In genomic region chr9:47703026-47703876, GRCm38 (mm10) we compare ENCODE assay signal across 17 mouse cellular contexts.
DNase-seq lines count a peak whose midpoint lies in the region; ATAC-seq and TF ChIP-seq lines count a peak whose summit lies in the region.
"Had no signal": no experiment of that assay in that cellular context is flagged by ENCODE, and none has a peak within 500 bp of the region (broad histone marks: within the 10 kb centered on the region; RNA-seq: fewer than 3 reads in every experiment).

No protein-coding gene starts in this region.

- H3K36me3 ChIP-seq in lung, embryonic 16.5 days (ENCODE audit: control insufficient read depth, insufficient read depth, low read length): no peaks in the 10 kb centered on the region
- no peaks in the 10 kb centered on the region for H3K36me3 ChIP-seq in MEL (ENCODE audit: control insufficient read depth in 1 of 2, insufficient read depth in 2 of 2, low read length in 2 of 2)
- H3K36me3 ChIP-seq: embryonic facial prominence, embryonic 13.5 days; hindbrain, embryonic 12.5 days; intestine, embryonic 15.5 days; midbrain, embryonic 13.5 days had no signal

- TF ChIP-seq EP300 in MEL (IDR thresholded peaks at IDR 0.05; ENCODE audit: low read depth in 1 of 2, low read length in 2 of 2): no peak

- H3K9me3 ChIP-seq in lung, embryonic 16.5 days (ENCODE audit: control insufficient read depth, low read length): no peaks in the 10 kb centered on the region
- H3K9me3 ChIP-seq in MEL (replicated peaks; ENCODE audit: insufficient read depth, low read length): no peaks in the 10 kb centered on the region
- H3K9me3 ChIP-seq: embryonic facial prominence, embryonic 13.5 days; hindbrain, embryonic 12.5 days; intestine, embryonic 15.5 days; midbrain, embryonic 13.5 days had no signal

- no peak for DNase-seq in lung, adult 2 months
- DNase-seq in MEL (ENCODE audit: low read depth, low spot score): peak; percentile 9
- peak; percentile 34 for DNase-seq in lung, postnatal 10 days
- peak; percentile 27 for DNase-seq in yolk sac, embryonic 10.5 days (ENCODE audit: low spot score)
- no peak for DNase-seq in frontal cortex, adult 2 months (ENCODE audit: extremely low spot score in 1 of 2, low spot score in 1 of 2)
- DNase-seq: adrenal gland, adult 2 months; cerebellum, adult 11-12 months; liver; thymus, adult 18-20 months had no signal

- 0 out of 2 replicates have a peak, but pooled peaks have one; percentile 16 for ATAC-seq in lung, embryonic 16.5 days (ENCODE audit: low read depth)
- no peak for ATAC-seq in frontal cortex, adult (ENCODE audit: low TSS enrichment)
- ATAC-seq: intestine, embryonic 15.5 days; midbrain, embryonic 13.5 days had no signal

- H3K27ac ChIP-seq in lung, embryonic 16.5 days (ENCODE audit: low read length): no peak overlapping the region
- H3K27ac ChIP-seq in MEL (ENCODE audit: control insufficient read depth, low read depth, low read length): no peak overlapping the region
- H3K27ac ChIP-seq: embryonic facial prominence, embryonic 13.5 days; hindbrain, embryonic 12.5 days; intestine, embryonic 15.5 days; kidney, postnatal 0 days; macrophage; midbrain, embryonic 13.5 days had no signal

- no peak overlapping the region for H3K9ac ChIP-seq in lung, embryonic 16.5 days (ENCODE audit: low read length)
- H3K9ac ChIP-seq in MEL (ENCODE audit: control insufficient read depth, low read depth, low read length, poor library complexity, severe bottlenecking): no peak overlapping the region
- H3K9ac ChIP-seq: embryonic facial prominence, embryonic 13.5 days; hindbrain, embryonic 12.5 days; intestine, embryonic 15.5 days; midbrain, embryonic 13.5 days had no signal

- no peak for TF ChIP-seq RAD21 in MEL (IDR thresholded peaks at IDR 0.05; ENCODE audit: low read depth, low read length)

- H3K79me2 ChIP-seq in MEL (ENCODE audit: control insufficient read depth, insufficient read depth, low read length, poor library complexity): no peaks in the 10 kb centered on the region

- no peak for TF ChIP-seq CTCF in lung, adult 2 months (IDR thresholded peaks at IDR 0.05; ENCODE audit: insufficient read depth, low read length)
- no peak for TF ChIP-seq CTCF in MEL (IDR thresholded peaks at IDR 0.05 in 2 of 3, conservative IDR thresholded peaks at IDR 0.05 in 1 of 3; ENCODE audit: control insufficient read depth in 1 of 3, insufficient read depth in 1 of 3, low read depth in 2 of 3, low read length in 3 of 3, poor library complexity in 1 of 3, severe bottlenecking in 1 of 3)

- 83% methylated on average over 19 of the region's 19 CpGs for WGBS in lung, embryonic 16.5 days
- 85% methylated on average over 19 of the region's 19 CpGs for WGBS in lung, adult 2 months

- TF ChIP-seq POLR2A in lung, adult 2 months (IDR thresholded peaks at IDR 0.05; ENCODE audit: borderline replicate concordance, extremely low read depth, low read depth, low read length): no peak
- no peak for TF ChIP-seq POLR2A in MEL (IDR thresholded peaks at IDR 0.05; ENCODE audit: control insufficient read depth in 1 of 2, insufficient read depth in 1 of 2, low read depth in 1 of 2, low read length in 2 of 2, poor library complexity in 1 of 2)

- H3K27me3 ChIP-seq in lung, embryonic 16.5 days (ENCODE audit: control insufficient read depth, insufficient read depth, low read depth, low read length): no peaks in the 10 kb centered on the region
- H3K27me3 ChIP-seq in MEL (ENCODE audit: control insufficient read depth in 1 of 2, insufficient read depth in 2 of 2, low read length in 2 of 2): no peaks in the 10 kb centered on the region
- H3K27me3 ChIP-seq: hindbrain, embryonic 12.5 days; intestine, embryonic 15.5 days; midbrain, embryonic 13.5 days had no signal

- H3K4me1 ChIP-seq in lung, embryonic 16.5 days (replicated peaks; ENCODE audit: control insufficient read depth, insufficient read depth, low read length): peaks cover 5% of the 10 kb centered on the region; the same call in 1 of the 2 replicates
- H3K4me1 ChIP-seq in lung, adult 2 months (ENCODE audit: control insufficient read depth, insufficient read depth, low read length): peaks cover 6% of the 10 kb centered on the region
- no peaks in the 10 kb centered on the region for H3K4me1 ChIP-seq in MEL (ENCODE audit: control insufficient read depth in 1 of 2, insufficient read depth in 2 of 2, low read length in 2 of 2)
- H3K4me1 ChIP-seq: intestine, embryonic 15.5 days had no signal

- no peak overlapping the region for H3K4me3 ChIP-seq in lung, embryonic 16.5 days (ENCODE audit: low read length)
- no peak overlapping the region for H3K4me3 ChIP-seq in lung, adult 2 months (replicated peaks; ENCODE audit: extremely low read depth, low read depth, low read length)
- H3K4me3 ChIP-seq in MEL (ENCODE audit: control insufficient read depth in 1 of 2, insufficient read depth in 1 of 2, low read depth in 2 of 2, low read length in 2 of 2): no peak overlapping the region
- H3K4me3 ChIP-seq: embryonic facial prominence, embryonic 13.5 days; hindbrain, embryonic 12.5 days; intestine, embryonic 15.5 days; midbrain, embryonic 13.5 days had no signal

- H3K4me2 ChIP-seq in lung, embryonic 16.5 days (ENCODE audit: low read depth, low read length): no peak overlapping the region
- H3K4me2 ChIP-seq: embryonic facial prominence, embryonic 13.5 days; hindbrain, embryonic 12.5 days; intestine, embryonic 15.5 days; midbrain, embryonic 13.5 days had no signal

TF ChIP-seq in MEL, 35 proteins besides CTCF, POLR2A, EP300 and RAD21:
- TF ChIP-seq GATA1 (IDR thresholded peaks at IDR 0.05; ENCODE audit: low read depth, low read length): no peak
- no peak for TF ChIP-seq SIN3A (IDR thresholded peaks at IDR 0.05; ENCODE audit: low read length)
TF ChIP-seq in MEL: peak in this region for 0.

Comparison
In these comparisons a context has a peak if more than half of its experiments do, and no peak if none do; other contexts are left out.
1. DNase-seq: peak in MEL (single experiment), lung, postnatal 10 days (single experiment) and yolk sac, embryonic 10.5 days (single experiment); none in lung, adult 2 months (single experiment) and frontal cortex, adult 2 months (0 of 2).